Mouse (Mus musculus): Measurements from ENCODE around the gene 1700001P01Rik. TPM values are rescaled to one million over a fixed set of nuclear protein-coding genes. Genes with fewer than 3 reads are reported as not detected.

The 1700001P01Rik gene
- total and polyA plus RNA-seq, 3 experiments = 0.47 TPM; not detected in 2

DNA sequence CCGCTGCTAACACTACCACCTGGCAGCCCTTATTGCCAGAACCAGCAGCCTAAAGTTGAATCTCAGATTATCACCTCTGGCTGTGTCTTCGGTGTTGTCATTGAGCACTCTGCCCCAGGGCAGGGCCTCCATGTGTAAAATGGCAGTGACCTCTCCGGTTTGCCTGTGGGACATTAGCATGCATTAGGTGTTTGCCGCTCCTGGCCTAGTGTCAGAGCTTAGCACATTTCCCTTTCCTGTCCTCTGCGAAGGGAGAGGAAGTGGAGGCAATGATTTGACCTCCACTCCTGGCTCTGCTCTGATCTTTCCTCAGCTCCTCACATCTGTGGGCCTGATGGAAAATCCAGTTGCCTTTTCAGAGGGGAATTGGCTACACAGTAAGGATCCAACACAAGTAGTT lies 44.2 kb upstream of the 1700001P01Rik start:
- no peak for DNase-seq (ENCODE audit: extremely low read depth)
- TF ChIP-seq CHD2 (IDR thresholded peaks at IDR 0.05; ENCODE audit: low read length) = no peak
- no peak for TF ChIP-seq USF1 (IDR thresholded peaks at IDR 0.05; ENCODE audit: low read depth, low read length)
- no peak for TF ChIP-seq NELFE (IDR thresholded peaks at IDR 0.05; ENCODE audit: low read depth, low read length)
- TF ChIP-seq ELF1 (IDR thresholded peaks at IDR 0.05; ENCODE audit: low read depth, low read length) = peak; percentile 41; the same call in 1 of the 2 replicates
- Histone ChIP-seq H3K27ac (ENCODE audit: insufficient read depth, low read depth) (no peak overlapping the region), H3K79me2 (replicated peaks; ENCODE audit: control insufficient read depth, extremely low read depth, insufficient read depth, poor library complexity, severe bottlenecking) (no peaks in the 10 kb centered on the region), H3K4me1 (ENCODE audit: control insufficient read depth in 1 of 2, insufficient read depth in 2 of 2) (peaks cover 16 to 52% of the 10 kb centered on the region in 2 experiments), H3K9ac (ENCODE audit: insufficient read depth, low read depth) (no peak overlapping the region), H3K9me3 (replicated peaks; ENCODE audit: low read length) (no peaks in the 10 kb centered on the region), H3K36me3 (replicated peaks in 1 of 2; ENCODE audit: control insufficient read depth in 1 of 2, insufficient read depth in 1 of 2, low read length in 1 of 2) (peaks cover 4 to 78% of the 10 kb centered on the region in 2 experiments), H3K27me3 (replicated peaks) (no peaks in the 10 kb centered on the region), H3K4me2 (ENCODE audit: insufficient read depth, low read depth, poor library complexity, severe bottlenecking) (no peak overlapping the region), H3K4me3 (replicated peaks in 1 of 3; ENCODE audit: low read depth in 2 of 3, low read length in 2 of 3, poor library complexity in 1 of 3) (no peak overlapping the region)
- dilution Hi-C loops (cut with MboI; ENCODE audit: extremely low pct_ligation_motif_present, extremely low pct_unique_long_range_greater_than_20kb, low sequenced_read_pairs) = no loop called here
- in situ Hi-C loops (cut with MboI; ENCODE audit: low pct_ligation_motif_present, low pct_unique_long_range_greater_than_20kb, low sequenced_read_pairs) = no loop called here

DNA sequence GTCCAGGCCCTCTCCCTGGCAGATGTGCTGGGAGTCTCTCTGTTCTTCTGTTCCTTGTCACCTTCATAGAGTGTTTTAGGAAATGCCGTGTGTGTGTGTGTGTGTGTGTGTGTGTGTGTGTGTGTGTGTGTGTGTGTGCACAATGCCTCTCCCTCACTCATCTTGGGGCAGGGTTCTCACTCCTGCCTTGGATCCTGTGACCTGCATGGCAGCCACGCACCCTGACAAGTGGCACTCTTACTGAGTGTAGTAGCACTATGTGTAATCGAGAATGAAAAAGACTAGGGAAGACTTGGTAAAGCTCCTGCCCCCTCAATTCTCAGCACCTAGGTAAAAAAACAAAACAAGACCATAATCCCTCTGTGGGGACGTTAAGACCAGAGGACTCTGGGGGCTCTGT lies 43.4 kb upstream of the 1700001P01Rik start:
- peaks cover 16 to 56% of the 10 kb centered on the region in 2 experiments for H3K4me1 ChIP-seq (ENCODE audit: control insufficient read depth in 1 of 2, insufficient read depth in 2 of 2)
- H3K4me2 ChIP-seq (ENCODE audit: insufficient read depth, low read depth, poor library complexity, severe bottlenecking) = no peak overlapping the region
- no peaks in the 10 kb centered on the region for H3K79me2 ChIP-seq (replicated peaks; ENCODE audit: control insufficient read depth, extremely low read depth, insufficient read depth, poor library complexity, severe bottlenecking)
- dilution Hi-C loops (cut with MboI; ENCODE audit: extremely low pct_ligation_motif_present, extremely low pct_unique_long_range_greater_than_20kb, low sequenced_read_pairs) (no loop called here), in situ Hi-C loops (cut with MboI; ENCODE audit: low pct_ligation_motif_present, low pct_unique_long_range_greater_than_20kb, low sequenced_read_pairs) (no loop called here)
- H3K36me3 ChIP-seq (replicated peaks in 1 of 2; ENCODE audit: control insufficient read depth in 1 of 2, insufficient read depth in 1 of 2, low read length in 1 of 2) = peaks cover 2 to 77% of the 10 kb centered on the region in 2 experiments
- no peaks in the 10 kb centered on the region for H3K9me3 ChIP-seq (replicated peaks; ENCODE audit: low read length)
- no peak overlapping the region for H3K27ac ChIP-seq (ENCODE audit: insufficient read depth, low read depth)
- no peaks in the 10 kb centered on the region for H3K27me3 ChIP-seq (replicated peaks)
- no peak for TF ChIP-seq RCOR1 (conservative IDR thresholded peaks at IDR 0.05; ENCODE audit: low read depth, low read length)
- TF ChIP-seq BHLHE40 (IDR thresholded peaks at IDR 0.05; ENCODE audit: low read depth, low read length) = no peak
- no peak for TF ChIP-seq ZMIZ1 (IDR thresholded peaks at IDR 0.05; ENCODE audit: low read depth, low read length)
- TF ChIP-seq CHD2 (IDR thresholded peaks at IDR 0.05; ENCODE audit: low read length) = no peak
- no peak for TF ChIP-seq TBP (conservative IDR thresholded peaks at IDR 0.05; ENCODE audit: low read depth, low read length)
- no peak for TF ChIP-seq JUND (conservative IDR thresholded peaks at IDR 0.05; ENCODE audit: low read depth, low read length)
- no peak for TF ChIP-seq E2F4 (IDR thresholded peaks at IDR 0.05; ENCODE audit: insufficient replicate concordance, low read depth, low read length)
- TF ChIP-seq USF2 (conservative IDR thresholded peaks at IDR 0.05; ENCODE audit: low read depth, low read length) = no peak
- no peak overlapping the region for H3K9ac ChIP-seq (ENCODE audit: insufficient read depth, low read depth)
- no peak for DNase-seq (ENCODE audit: extremely low read depth)
- no peak overlapping the region for H3K4me3 ChIP-seq (replicated peaks in 1 of 3; ENCODE audit: low read depth in 2 of 3, low read length in 2 of 3, poor library complexity in 1 of 3)

DNA sequence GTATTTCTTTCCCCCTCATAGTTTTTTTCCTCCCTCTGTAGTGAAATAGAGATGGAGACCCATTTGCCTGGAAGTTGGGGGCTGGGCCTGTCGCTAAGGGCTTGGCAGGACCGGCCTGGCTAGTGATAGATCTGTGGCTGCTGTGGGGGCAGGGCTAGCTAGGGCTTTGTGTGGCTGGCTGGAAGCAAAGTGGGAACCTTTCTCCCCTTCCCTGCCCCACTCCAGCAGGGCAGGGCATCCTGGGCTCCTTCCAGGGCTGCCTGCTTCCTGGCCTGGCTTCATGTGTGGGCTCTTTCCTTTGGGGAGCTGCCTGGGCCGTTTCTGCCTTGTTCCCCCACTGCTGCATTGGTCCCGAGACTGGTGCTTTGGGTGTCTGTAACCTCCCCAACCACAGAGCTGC lies 42.9 kb upstream of the 1700001P01Rik start:
- Histone ChIP-seq H3K27ac (ENCODE audit: insufficient read depth, low read depth) (no peak overlapping the region), H3K36me3 (replicated peaks in 1 of 2; ENCODE audit: control insufficient read depth in 1 of 2, insufficient read depth in 1 of 2, low read length in 1 of 2) (peaks cover 2 to 79% of the 10 kb centered on the region in 2 experiments), H3K9me3 (replicated peaks; ENCODE audit: low read length) (no peaks in the 10 kb centered on the region), H3K79me2 (replicated peaks; ENCODE audit: control insufficient read depth, extremely low read depth, insufficient read depth, poor library complexity, severe bottlenecking) (no peaks in the 10 kb centered on the region), H3K9ac (ENCODE audit: insufficient read depth, low read depth) (no peak overlapping the region), H3K4me1 (ENCODE audit: control insufficient read depth in 1 of 2, insufficient read depth in 2 of 2) (peaks cover 16 to 61% of the 10 kb centered on the region in 2 experiments), H3K4me2 (ENCODE audit: insufficient read depth, low read depth, poor library complexity, severe bottlenecking) (no peak overlapping the region), H3K4me3 (replicated peaks in 1 of 3; ENCODE audit: low read depth in 2 of 3, low read length in 2 of 3, poor library complexity in 1 of 3) (no peak overlapping the region), H3K27me3 (replicated peaks) (no peaks in the 10 kb centered on the region)
- TF ChIP-seq MAFK (IDR thresholded peaks at IDR 0.05; ENCODE audit: insufficient replicate concordance, low read length) (no peak), PAX5 (IDR thresholded peaks at IDR 0.05; ENCODE audit: low read length) (no peak), USF2 (conservative IDR thresholded peaks at IDR 0.05; ENCODE audit: low read depth, low read length) (no peak), MAZ (IDR thresholded peaks at IDR 0.05; ENCODE audit: low read depth, low read length) (no peak), E2F4 (IDR thresholded peaks at IDR 0.05; ENCODE audit: insufficient replicate concordance, low read depth, low read length) (no peak), CTCF (conservative IDR thresholded peaks at IDR 0.05 in 1 of 2, IDR thresholded peaks at IDR 0.05 in 1 of 2; ENCODE audit: low read depth in 2 of 2, low read length in 2 of 2) (no peak), MAX (IDR thresholded peaks at IDR 0.05; ENCODE audit: low read length) (no peak), MEF2A (IDR thresholded peaks at IDR 0.05; ENCODE audit: borderline replicate concordance, low read depth, low read length) (no peak), IRF4 (IDR thresholded peaks at IDR 0.05; ENCODE audit: low read depth, low read length) (no peak), KAT2A (IDR thresholded peaks at IDR 0.05; ENCODE audit: insufficient replicate concordance, low read length) (no peak), JUN (IDR thresholded peaks at IDR 0.05; ENCODE audit: insufficient read depth, low read depth, low read length) (no peak), UBTF (IDR thresholded peaks at IDR 0.05; ENCODE audit: low read depth, low read length) (no peak), BHLHE40 (IDR thresholded peaks at IDR 0.05; ENCODE audit: low read depth, low read length) (no peak), TBP (conservative IDR thresholded peaks at IDR 0.05; ENCODE audit: low read depth, low read length) (no peak)
- dilution Hi-C loops (cut with MboI; ENCODE audit: extremely low pct_ligation_motif_present, extremely low pct_unique_long_range_greater_than_20kb, low sequenced_read_pairs) = no loop called here
- no peak for DNase-seq (ENCODE audit: extremely low read depth)
- in situ Hi-C loops (cut with MboI; ENCODE audit: low pct_ligation_motif_present, low pct_unique_long_range_greater_than_20kb, low sequenced_read_pairs) = no loop called here
